32 mouse cellular contexts compared by ENCODE assay signal in the genomic region with DNA sequence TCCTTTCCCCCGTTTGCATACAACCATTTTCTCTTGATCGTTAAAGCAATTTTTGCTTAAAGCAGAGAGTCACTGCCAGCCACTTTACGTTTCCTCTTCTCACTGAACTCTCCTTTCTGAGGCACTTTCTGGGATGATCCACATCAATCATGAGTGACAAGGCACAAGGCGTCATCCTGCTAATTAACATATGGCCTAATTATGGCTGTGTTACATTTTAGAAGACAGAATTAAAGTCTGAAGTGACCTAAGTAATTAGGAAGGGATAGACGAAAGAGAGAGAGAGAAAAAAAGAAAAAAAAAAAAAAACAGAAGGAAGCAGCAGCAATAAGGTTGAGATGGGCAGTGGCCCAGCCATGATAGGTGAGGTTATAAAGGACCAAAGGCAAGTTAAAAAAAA. TPM values are rescaled to one million over a fixed set of nuclear protein-coding genes. Genes with fewer than 3 reads are reported as not detected.
DNase-seq lines count a peak whose midpoint lies in the region; TF ChIP-seq lines count a peak whose summit lies in the region.
"Had no signal": no experiment of that assay in that cellular context is flagged by ENCODE, and none has a peak within 500 bp of the region (broad histone marks: within the 10 kb centered on the region; RNA-seq: fewer than 3 reads in every experiment).

A gene (minus strand): TSS at position 101 of the 400 bp plus-strand sequence.

- no peak for DNase-seq in layer of hippocampus, adult 18-20 months (ENCODE audit: low spot score in 2 of 2)
- no peak for DNase-seq in layer of hippocampus, adult 9-10 months (ENCODE audit: low spot score)
- no peak for DNase-seq in layer of hippocampus, postnatal 25 days (ENCODE audit: extremely low spot score in 1 of 2, low spot score in 1 of 2)
- no peak for DNase-seq in left cerebral cortex, postnatal 25 days (ENCODE audit: low spot score in 2 of 2)
- no peak for DNase-seq in urinary bladder, postnatal 10 days (ENCODE audit: low spot score)
- DNase-seq in spleen, postnatal 4 days (ENCODE audit: low spot score in 2 of 2), result no peak
- DNase-seq: adrenal gland, postnatal 10 days; cerebellum, adult 9-10 months; forebrain, postnatal 0 days; gastrocnemius, postnatal 25 days; heart, adult 11 months; kidney, adult 2 months; kidney, postnatal 36 days; lung, embryonic 14.5 days; lung, postnatal 14 days; right cerebral cortex, adult 18-20 months; spleen, adult 18-20 months; thymus, adult 18-20 months; thymus, postnatal 4 days had no signal

- no peak within 1 kb of the TSS for H3K27ac ChIP-seq in cortical plate, adult 2 months (ENCODE audit: insufficient read depth, low read length)
- H3K27ac ChIP-seq: embryonic facial prominence, embryonic 13.5 days; heart, embryonic 10.5 days; heart, embryonic 15.5 days; limb, embryonic 12.5 days; liver, embryonic 15.5 days; midbrain, embryonic 10.5 days; midbrain, embryonic 15.5 days; neural tube, embryonic 12.5 days; stomach, postnatal 0 days had no signal

- H3K4me1 ChIP-seq in cortical plate, adult 2 months (ENCODE audit: control insufficient read depth, insufficient read depth, low read length), result no peaks in the 10 kb centered on the region
- H3K4me1 ChIP-seq: embryonic facial prominence, embryonic 13.5 days; heart, embryonic 10.5 days; heart, embryonic 15.5 days; limb, embryonic 12.5 days; liver, embryonic 15.5 days; midbrain, embryonic 10.5 days; midbrain, embryonic 15.5 days; neural tube, embryonic 12.5 days had no signal

- no peak for TF ChIP-seq CTCF in cortical plate, adult 2 months (IDR thresholded peaks at IDR 0.05; ENCODE audit: extremely low read depth, insufficient read depth, low read length)

- intact Hi-C loops in left cerebral cortex, postnatal 25 days (cut with DNase I), result no loop called here

- TF ChIP-seq POLR2A in cortical plate, adult 2 months (IDR thresholded peaks at IDR 0.05; ENCODE audit: extremely low read depth, insufficient read depth, low read length), result no peak

- H3K4me3 ChIP-seq in cortical plate, adult 2 months (ENCODE audit: insufficient read depth, low read length), result no peak within 1 kb of the TSS
- H3K4me3 ChIP-seq: embryonic facial prominence, embryonic 13.5 days; erythroblast, embryonic 14.5 days; heart, embryonic 10.5 days; heart, embryonic 15.5 days; limb, embryonic 12.5 days; liver, embryonic 15.5 days; midbrain, embryonic 10.5 days; midbrain, embryonic 15.5 days; neural tube, embryonic 12.5 days had no signal

RNA-seq across cellular contexts. Expression of the gene that starts here (rescaled TPM):
- total RNA-seq in layer of hippocampus, adult 18-20 months (2021), result 10 to 100 TPM; 57.0 to 58.7 TPM
- polyA plus RNA-seq in cortical plate, adult 2 months (2012; rRNA removed), result 18.6 and 18.7 TPM in 2 replicates
- total RNA-seq in layer of hippocampus, postnatal 25 days (2021), result 10 to 100 TPM; 46.7 to 48.3 TPM
- total RNA-seq in left cerebral cortex, postnatal 25 days (2021), result 10 to 100 TPM; 40.4 to 42.1 TPM
- total RNA-seq: heart, postnatal 25 days; liver, adult 2 months had no signal
- polyA plus RNA-seq: erythroblast, embryonic 14.5 days; heart, embryonic 15.5 days; liver, adult 2 months; liver, embryonic 15.5 days had no signal
